Mouse (Mus musculus): ENCODE measurements around the gene Ccdc134. TPM values are rescaled to one million over a fixed set of nuclear protein-coding genes. Genes with fewer than 3 reads are reported as not detected.
A peak's percentile ranks its signal among the peaks of the same experiment; 100 is the strongest.

Gene Ccdc134
- polyA plus RNA-seq, 1 experiment from 2014 or later: 4.0 TPM

GRCm38 (mm10) chr15:82184656-82185055 lies 56.9 kb downstream of the Ccdc134 start:
- Histone ChIP-seq H3K4me3 (ENCODE audit: low read depth, low read length) (no peak overlapping the region), H3K4me2 (ENCODE audit: low read depth, low read length) (peak overlapping the region; percentile 42), H3K36me3 (replicated peaks; ENCODE audit: insufficient read depth, low read length) (peaks cover 72% of the 10 kb centered on the region), H3K27me3 (ENCODE audit: insufficient read depth, low read length) (no peaks in the 10 kb centered on the region), H3K9me3 (ENCODE audit: low read length) (no peaks in the 10 kb centered on the region), H3K27ac (ENCODE audit: low read depth) (peak overlapping the region; percentile 84), H3K9ac (replicated peaks) (0 out of 2 replicates have a peak overlapping the region, but pooled peaks have one; percentile 16), H3K4me1 (ENCODE audit: insufficient read depth) (peaks cover 42% of the 10 kb centered on the region)
- ATAC-seq (peak; percentile 52), DNase-seq (no peak)
- TF ChIP-seq CTCF (IDR thresholded peaks at IDR 0.05; ENCODE audit: low read depth) (no peak), EP300 (IDR thresholded peaks at IDR 0.05; ENCODE audit: low read depth) (no peak)
- 60% methylated on average over 10 of the region's 10 CpGs for WGBS (ENCODE audit: insufficient replicate concordance)

GRCm38 (mm10) chr15:82185062-82185783 lies 57.5 kb downstream of the Ccdc134 start:
- WGBS (ENCODE audit: insufficient replicate concordance): 73% methylated on average over 14 of the region's 14 CpGs
- TF ChIP-seq EP300 (IDR thresholded peaks at IDR 0.05; ENCODE audit: low read depth): no peak
- TF ChIP-seq CTCF (IDR thresholded peaks at IDR 0.05; ENCODE audit: low read depth): no peak
- ATAC-seq (no peak), DNase-seq (no peak)
- no peak overlapping the region for H3K4me3 ChIP-seq (ENCODE audit: low read depth, low read length)
- H3K27me3 ChIP-seq (ENCODE audit: insufficient read depth, low read length): no peaks in the 10 kb centered on the region
- H3K9ac ChIP-seq (replicated peaks): 0 out of 2 replicates have a peak overlapping the region, but pooled peaks have one; percentile 28
- peaks cover 70% of the 10 kb centered on the region for H3K36me3 ChIP-seq (replicated peaks; ENCODE audit: insufficient read depth, low read length)
- peaks cover 42% of the 10 kb centered on the region for H3K4me1 ChIP-seq (ENCODE audit: insufficient read depth)
- no peaks in the 10 kb centered on the region for H3K9me3 ChIP-seq (ENCODE audit: low read length)
- H3K27ac ChIP-seq (ENCODE audit: low read depth): peak overlapping the region; percentile 84
- peak overlapping the region; percentile 42 for H3K4me2 ChIP-seq (ENCODE audit: low read depth, low read length)

- Histone ChIP-seq H3K9ac (replicated peaks) (peak overlapping the region; percentile 45; the same call in 1 of the 2 replicates), H3K4me2 (ENCODE audit: low read depth, low read length) (peak overlapping the region; percentile 42), H3K4me1 (ENCODE audit: insufficient read depth) (peaks cover 39% of the 10 kb centered on the region), H3K27ac (ENCODE audit: low read depth) (peak overlapping the region; percentile 84), H3K4me3 (ENCODE audit: low read depth, low read length) (no peak overlapping the region), H3K9me3 (ENCODE audit: low read length) (no peaks in the 10 kb centered on the region), H3K27me3 (ENCODE audit: insufficient read depth, low read length) (no peaks in the 10 kb centered on the region), H3K36me3 (replicated peaks; ENCODE audit: insufficient read depth, low read length) (peaks cover 63% of the 10 kb centered on the region)
- ATAC-seq: peak; percentile 61
- DNase-seq: peak; percentile 62
- WGBS (ENCODE audit: insufficient replicate concordance): 31% methylated on average over 14 of the region's 14 CpGs
- TF ChIP-seq CTCF (IDR thresholded peaks at IDR 0.05; ENCODE audit: low read depth): no peak
- peak; percentile 89 for TF ChIP-seq EP300 (IDR thresholded peaks at IDR 0.05; ENCODE audit: low read depth)
These were observed 58.4 kb downstream of the Ccdc134 start for GRCm38 (mm10) chr15:82186131-82186530.

GRCm38 (mm10) chr15:82186931-82187330 lies 59.2 kb downstream of the Ccdc134 start:
- Histone ChIP-seq H3K36me3 (replicated peaks; ENCODE audit: insufficient read depth, low read length) (peaks cover 64% of the 10 kb centered on the region), H3K27me3 (ENCODE audit: insufficient read depth, low read length) (no peaks in the 10 kb centered on the region), H3K4me1 (ENCODE audit: insufficient read depth) (peaks cover 37% of the 10 kb centered on the region), H3K4me3 (ENCODE audit: low read depth, low read length) (no peak overlapping the region), H3K9ac (replicated peaks) (no peak overlapping the region), H3K27ac (ENCODE audit: low read depth) (peak overlapping the region; percentile 84), H3K4me2 (ENCODE audit: low read depth, low read length) (peak overlapping the region; percentile 42; the same call in 1 of the 2 replicates), H3K9me3 (ENCODE audit: low read length) (no peaks in the 10 kb centered on the region)
- no peak for ATAC-seq
- 33% methylated on average over 5 of the region's 5 CpGs for WGBS (ENCODE audit: insufficient replicate concordance)
- peak; percentile 25; the same call in 1 of the 2 replicates for TF ChIP-seq CTCF (IDR thresholded peaks at IDR 0.05; ENCODE audit: low read depth)
- TF ChIP-seq EP300 (IDR thresholded peaks at IDR 0.05; ENCODE audit: low read depth): no peak
- DNase-seq: peak; percentile 41

GRCm38 (mm10) chr15:82187401-82187800 lies 59.7 kb downstream of the Ccdc134 start:
- no peak overlapping the region for H3K9ac ChIP-seq (replicated peaks)
- H3K36me3 ChIP-seq (replicated peaks; ENCODE audit: insufficient read depth, low read length): peaks cover 64% of the 10 kb centered on the region
- DNase-seq: no peak
- 90% methylated on average over 4 of the region's 4 CpGs for WGBS (ENCODE audit: insufficient replicate concordance)
- TF ChIP-seq EP300 (IDR thresholded peaks at IDR 0.05; ENCODE audit: low read depth): no peak
- TF ChIP-seq CTCF (IDR thresholded peaks at IDR 0.05; ENCODE audit: low read depth): 0 out of 2 replicates have a peak, but pooled peaks have one; percentile 25
- no peaks in the 10 kb centered on the region for H3K9me3 ChIP-seq (ENCODE audit: low read length)
- no peak overlapping the region for H3K4me3 ChIP-seq (ENCODE audit: low read depth, low read length)
- peaks cover 37% of the 10 kb centered on the region for H3K4me1 ChIP-seq (ENCODE audit: insufficient read depth)
- H3K27ac ChIP-seq (ENCODE audit: low read depth): 0 out of 2 replicates have a peak overlapping the region, but pooled peaks have one; percentile 13
- H3K27me3 ChIP-seq (ENCODE audit: insufficient read depth, low read length): no peaks in the 10 kb centered on the region
- H3K4me2 ChIP-seq (ENCODE audit: low read depth, low read length): no peak overlapping the region
- no peak for ATAC-seq

- no peak for DNase-seq
- no peak for ATAC-seq
- Histone ChIP-seq H3K4me2 (ENCODE audit: low read depth, low read length) (no peak overlapping the region), H3K9me3 (ENCODE audit: low read length) (no peaks in the 10 kb centered on the region), H3K9ac (replicated peaks) (no peak overlapping the region), H3K4me3 (ENCODE audit: low read depth, low read length) (no peak overlapping the region), H3K27ac (ENCODE audit: low read depth) (no peak overlapping the region), H3K4me1 (ENCODE audit: insufficient read depth) (peaks cover 37% of the 10 kb centered on the region), H3K27me3 (ENCODE audit: insufficient read depth, low read length) (no peaks in the 10 kb centered on the region), H3K36me3 (replicated peaks; ENCODE audit: insufficient read depth, low read length) (peaks cover 65% of the 10 kb centered on the region)
- WGBS (ENCODE audit: insufficient replicate concordance): 82% methylated on average over 1 of the region's 1 CpGs
- TF ChIP-seq CTCF (IDR thresholded peaks at IDR 0.05; ENCODE audit: low read depth) (no peak), EP300 (IDR thresholded peaks at IDR 0.05; ENCODE audit: low read depth) (no peak)
These were observed 60.2 kb downstream of the Ccdc134 start for GRCm38 (mm10) chr15:82187924-82188323.

Data from liver, postnatal 0 days (tissue).